Mouse (Mus musculus) CH12.LX (cell line): ENCODE results near the gene Alg1. TPM values are rescaled to one million over a fixed set of nuclear protein-coding genes. Genes with fewer than 3 reads are reported as not detected.

ENCODE experiments used
- DNase-seq: peaks from one replicate; pipeline ENCODE4 v3.0.0-alpha.2; 2013; ENCODE audit errors: extremely low read depth
- H3K27ac ChIP-seq: 2 replicates; pipeline ENCODE4 v1.5.1; 2012; ENCODE audit warnings: low read depth, mild to moderate bottlenecking, control low read depth, moderate library complexity; ENCODE audit not compliant: insufficient read depth
- H3K27me3 ChIP-seq: replicated peaks from 2 replicates; pipeline ENCODE3; 2012; ENCODE audit warnings: inconsistent platforms
- H3K36me3 ChIP-seq, 2 experiments: replicated peaks in 1 of 2; 2 replicates each; pipeline versions ENCODE3 to v1.6.1; 2012; ENCODE audit warnings: inconsistent platforms in 1 of 2, low read length in 1 of 2, mild to moderate bottlenecking in 1 of 2, mixed read lengths in 1 of 2, moderate library complexity in 1 of 2; ENCODE audit not compliant: control insufficient read depth in 1 of 2, insufficient read depth in 1 of 2
- H3K4me1 ChIP-seq, 2 experiments: 2 replicates each; pipeline ENCODE4 v1.6.1; 2012; ENCODE audit warnings: inconsistent platforms in 1 of 2, moderate library complexity in 1 of 2; ENCODE audit not compliant: insufficient read depth in 2 of 2, control insufficient read depth in 1 of 2
- H3K4me2 ChIP-seq: 2 replicates; pipeline ENCODE4 v1.6.1; 2012; ENCODE audit warnings: low read depth, mild to moderate bottlenecking, control low read depth; ENCODE audit not compliant: poor library complexity, insufficient read depth, severe bottlenecking
- H3K4me3 ChIP-seq, 3 experiments: fragments of 150-350 bp in 1 of 3; sonication (generic) in 1 of 3; replicated peaks in 1 of 3; 2 replicates each; pipeline versions ENCODE3 to v1.5.1; 2011 to 2012; ENCODE audit warnings: low read depth in 2 of 3, low read length in 2 of 3, mild to moderate bottlenecking in 2 of 3, moderate library complexity in 2 of 3, control low read depth in 1 of 3, improper control_type of control experiment in 1 of 3, inconsistent platforms in 1 of 3, mixed read lengths in 1 of 3; ENCODE audit not compliant: poor library complexity in 1 of 3
- H3K79me2 ChIP-seq: replicated peaks from 2 replicates; pipeline ENCODE4 v1.6.1; 2012; ENCODE audit warnings: mild to moderate bottlenecking, moderate library complexity; ENCODE audit not compliant: control insufficient read depth, poor library complexity, insufficient read depth, severe bottlenecking; ENCODE audit errors: extremely low read depth
- H3K9ac ChIP-seq: 2 replicates; pipeline ENCODE4 v1.6.1; 2012; ENCODE audit warnings: low read depth, mild to moderate bottlenecking, control low read depth, moderate library complexity; ENCODE audit not compliant: insufficient read depth
- H3K9me3 ChIP-seq: replicated peaks from 2 replicates; pipeline ENCODE3; 2012; ENCODE audit warnings: low read length, inconsistent platforms, mixed read lengths
- BHLHE40 ChIP-seq: IDR thresholded peaks from 2 replicates; pipeline ENCODE4 v1.6.1; 2011; ENCODE audit warnings: mild to moderate bottlenecking, low read depth, low read length, improper control_type of control experiment
- CHD1 ChIP-seq: IDR thresholded peaks from 2 replicates; pipeline ENCODE4 v1.6.1; 2012; ENCODE audit warnings: low read depth, low read length, improper control_type of control experiment, inconsistent platforms
- CHD2 ChIP-seq: IDR thresholded peaks from 2 replicates; pipeline ENCODE4 v1.6.1; 2011; ENCODE audit warnings: low read length, improper control_type of control experiment
- E2F4 ChIP-seq: IDR thresholded peaks from 2 replicates; pipeline ENCODE4 v1.6.1; 2011; ENCODE audit warnings: low read depth, low read length, improper control_type of control experiment; ENCODE audit not compliant: insufficient replicate concordance
- EP300 ChIP-seq: IDR thresholded peaks from 2 replicates; pipeline ENCODE4 v1.6.1; 2011; ENCODE audit warnings: low read length, improper control_type of control experiment
- GABPA ChIP-seq: IDR thresholded peaks from 2 replicates; pipeline ENCODE4 v1.6.1; 2012; ENCODE audit warnings: low read depth, low read length, improper control_type of control experiment, inconsistent platforms; ENCODE audit not compliant: insufficient replicate concordance
- IRF4 ChIP-seq: IDR thresholded peaks from 2 replicates; pipeline ENCODE4 v1.6.1; 2014; ENCODE audit warnings: low read depth, mild to moderate bottlenecking, inconsistent platforms, low read length, improper control_type of control experiment
- KAT2A ChIP-seq: IDR thresholded peaks from 2 replicates; pipeline ENCODE4 v1.6.1; 2012; ENCODE audit warnings: low read length, improper control_type of control experiment, inconsistent platforms; ENCODE audit not compliant: insufficient replicate concordance
- MAX ChIP-seq: IDR thresholded peaks from 2 replicates; pipeline ENCODE4 v1.6.1; 2011; ENCODE audit warnings: low read length, improper control_type of control experiment
- MAZ ChIP-seq: IDR thresholded peaks from 2 replicates; pipeline ENCODE4 v1.6.1; 2012; ENCODE audit warnings: low read depth, mild to moderate bottlenecking, inconsistent platforms, low read length, improper control_type of control experiment, moderate library complexity
- MYC ChIP-seq: IDR thresholded peaks from 2 replicates; pipeline ENCODE4 v1.6.1; 2011; ENCODE audit warnings: low read depth, mild to moderate bottlenecking, improper control_type of control experiment, low read length
- NELFE ChIP-seq: IDR thresholded peaks from 2 replicates; pipeline ENCODE4 v1.6.1; 2011; ENCODE audit warnings: low read depth, low read length, improper control_type of control experiment
- NRF1 ChIP-seq: IDR thresholded peaks from 2 replicates; pipeline ENCODE4 v1.6.1; 2014; ENCODE audit warnings: low read depth, mild to moderate bottlenecking, inconsistent platforms, low read length, improper control_type of control experiment, moderate library complexity
- PAX5 ChIP-seq: IDR thresholded peaks from 2 replicates; pipeline ENCODE4 v1.6.1; 2012; ENCODE audit warnings: low read length, inconsistent platforms, mixed read lengths
- POLR2A ChIP-seq: IDR thresholded peaks from 2 replicates; pipeline ENCODE4 v1.6.1; 2011; ENCODE audit warnings: low read depth, mild to moderate bottlenecking, improper control_type of control experiment, low read length
- RAD21 ChIP-seq: IDR thresholded peaks from 2 replicates; pipeline ENCODE4 v1.6.1; 2011; ENCODE audit warnings: low read depth, mild to moderate bottlenecking, low read length, improper control_type of control experiment, moderate library complexity
- RCOR1 ChIP-seq: conservative IDR thresholded peaks from 2 replicates; pipeline ENCODE4 v1.6.1; 2012; ENCODE audit warnings: low read depth, mild to moderate bottlenecking, inconsistent platforms, low read length, improper control_type of control experiment
- SIN3A ChIP-seq: IDR thresholded peaks from 2 replicates; pipeline ENCODE4 v1.6.1; 2012; ENCODE audit warnings: low read length, improper control_type of control experiment, inconsistent platforms
- SMC3 ChIP-seq: IDR thresholded peaks from 2 replicates; pipeline ENCODE4 v1.6.1; 2011; ENCODE audit warnings: low read depth, low read length, improper control_type of control experiment
- TBP ChIP-seq: conservative IDR thresholded peaks from 2 replicates; pipeline ENCODE4 v1.6.1; 2011; ENCODE audit warnings: low read depth, low read length, improper control_type of control experiment
- UBTF ChIP-seq: IDR thresholded peaks from 2 replicates; pipeline ENCODE4 v1.6.1; 2012; ENCODE audit warnings: low read depth, mild to moderate bottlenecking, inconsistent platforms, low read length, improper control_type of control experiment, moderate library complexity
- USF1 ChIP-seq: IDR thresholded peaks from 2 replicates; pipeline ENCODE4 v1.6.1; 2014; ENCODE audit warnings: low read depth, mild to moderate bottlenecking, inconsistent platforms, low read length, improper control_type of control experiment
- USF2 ChIP-seq: conservative IDR thresholded peaks from 2 replicates; pipeline ENCODE4 v1.6.1; 2011; ENCODE audit warnings: low read depth, low read length, improper control_type of control experiment
- ZC3H11A ChIP-seq: IDR thresholded peaks from 2 replicates; pipeline ENCODE4 v1.6.1; 2012; ENCODE audit warnings: low read depth, mild to moderate bottlenecking, inconsistent platforms, low read length, improper control_type of control experiment
- ZKSCAN1 ChIP-seq: IDR thresholded peaks from 2 replicates; pipeline ENCODE4 v1.6.1; 2012; ENCODE audit warnings: low read depth, inconsistent platforms, low read length, improper control_type of control experiment, borderline replicate concordance
- ZMIZ1 ChIP-seq: IDR thresholded peaks from 2 replicates; pipeline ENCODE4 v1.6.1; 2012; ENCODE audit warnings: low read depth, mild to moderate bottlenecking, inconsistent platforms, low read length, improper control_type of control experiment
- ZNF384 ChIP-seq: IDR thresholded peaks from 2 replicates; pipeline ENCODE4 v1.6.1; 2012; ENCODE audit warnings: low read depth, low read length, improper control_type of control experiment, inconsistent platforms
- dilution Hi-C: fragments of 300-500 bp; cut with MboI; formaldehyde crosslinking; loops from 2 replicates; pipeline ENCODE4 v1.14.3; 2020; ENCODE audit warnings: low sequenced_read_pairs; ENCODE audit not compliant: extremely low pct_unique_long_range_greater_than_20kb, extremely low pct_ligation_motif_present
- in situ Hi-C: fragments of 300-500 bp; cut with MboI; formaldehyde crosslinking; loops from 3 replicates; pipeline ENCODE4 v1.14.3; 2019; ENCODE audit warnings: low sequenced_read_pairs, low pct_ligation_motif_present, low pct_unique_long_range_greater_than_20kb, mixed read lengths
- polyA plus RNA-seq: library from polyadenylated mRNA; unstranded; fragments of >175 nt; gene quantifications from 2 replicates; pipeline ENCODE4 v1.2.1, GENCODE M21; 2012; ENCODE audit warnings: low read depth; ENCODE audit not compliant: insufficient read length
- total RNA-seq, 2 experiments: library from RNA; depleted of rRNA; stranded (reverse); fragments of 300-350 nt in 1 of 2; fragments of >200 nt in 1 of 2; gene quantifications; 2 replicates each; pipeline ENCODE4 v1.2.3; 2012 to 2014

Gene Alg1
- total and polyA plus RNA-seq, 3 experiments, result 55.7 to 65.7 (median 63.5) TPM

DNA sequence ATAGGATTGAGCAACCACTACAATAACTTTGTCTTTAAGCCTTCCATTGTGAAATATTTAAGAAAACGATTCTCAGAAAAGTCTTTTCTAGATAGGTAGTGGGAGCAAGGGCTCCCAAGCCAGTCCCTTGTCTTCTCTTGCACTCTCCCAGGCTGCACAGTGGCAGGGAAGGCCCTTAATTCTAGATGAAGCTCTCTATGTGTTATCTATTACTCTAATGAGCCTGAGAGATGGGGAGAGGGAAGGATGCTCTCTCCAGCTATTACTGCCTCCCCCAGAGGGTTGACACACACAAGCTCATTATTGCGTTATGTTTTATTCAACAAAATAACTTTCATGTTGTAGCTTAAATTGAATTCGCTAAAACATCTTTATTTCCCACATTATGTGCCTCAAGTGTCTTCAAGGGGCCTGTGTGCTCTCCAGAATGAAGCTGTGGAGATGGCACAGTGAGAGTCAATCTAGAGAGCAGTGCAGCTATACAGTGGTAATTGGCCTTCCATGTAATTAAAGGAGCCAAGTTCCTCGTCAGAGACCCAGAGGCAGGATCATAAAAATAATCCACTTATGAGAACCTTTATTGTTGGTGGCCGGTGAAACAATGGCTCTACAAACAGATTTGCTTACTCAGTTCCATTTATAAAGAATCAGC is 46.3 kb downstream of the Alg1 start:
- Histone ChIP-seq H3K9me3 (no peaks in the 10 kb centered on the region), H3K36me3 (no peaks in the 10 kb centered on the region), H3K27ac (no peak overlapping the region), H3K4me2 (no peak overlapping the region), H3K79me2 (no peaks in the 10 kb centered on the region), H3K27me3 (peaks cover 70% of the 10 kb centered on the region), H3K9ac (no peak overlapping the region), H3K4me1 (no peaks in the 10 kb centered on the region), H3K4me3 (no peak overlapping the region)
- no peak for TF ChIP-seq ZMIZ1
- TF ChIP-seq GABPA, result no peak
- no peak for TF ChIP-seq NRF1
- no peak for TF ChIP-seq ZC3H11A
- TF ChIP-seq UBTF, result no peak
- TF ChIP-seq POLR2A, result no peak
- TF ChIP-seq RAD21, result no peak
- no peak for TF ChIP-seq EP300
- TF ChIP-seq MAX, result no peak
- no peak for TF ChIP-seq KAT2A
- TF ChIP-seq BHLHE40, result no peak
- no peak for TF ChIP-seq IRF4
- no peak for TF ChIP-seq MAZ
- no peak for TF ChIP-seq CHD2
- TF ChIP-seq E2F4, result no peak
- TF ChIP-seq ZKSCAN1, result no peak
- TF ChIP-seq RCOR1, result no peak
- TF ChIP-seq CHD1, result no peak
- TF ChIP-seq MYC, result no peak
- in situ Hi-C loops, result no loop called here
- no peak for DNase-seq
- dilution Hi-C loops, result no loop called here

DNA sequence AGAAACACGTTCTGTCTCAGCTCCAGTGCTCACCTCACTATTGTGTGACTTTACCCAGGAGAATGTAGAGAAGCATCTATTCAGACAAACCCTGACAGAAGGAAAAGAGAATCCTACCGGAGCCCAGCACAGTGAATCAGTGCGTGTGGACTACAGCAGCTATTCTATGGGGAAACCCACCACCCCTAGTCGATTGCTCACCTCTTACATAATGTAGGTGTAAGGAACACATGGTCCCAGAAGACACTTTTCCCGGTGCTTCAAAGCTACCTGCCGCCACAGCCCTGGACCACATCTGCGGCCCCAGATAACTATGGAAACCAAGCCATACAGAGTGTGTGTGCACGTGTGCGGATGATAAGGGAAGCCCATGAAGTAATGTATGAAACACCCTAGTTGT is 49.3 kb downstream of the Alg1 start:
- H3K4me1 ChIP-seq, result no peaks in the 10 kb centered on the region
- TF ChIP-seq NRF1, result no peak
- TF ChIP-seq BHLHE40, result no peak
- TF ChIP-seq MYC, result no peak
- TF ChIP-seq MAZ, result no peak
- TF ChIP-seq USF2, result no peak
- TF ChIP-seq USF1, result no peak
- no peak for TF ChIP-seq SMC3
- no peak for TF ChIP-seq EP300
- TF ChIP-seq POLR2A, result no peak
- no peak for TF ChIP-seq SIN3A
- no peak for TF ChIP-seq RCOR1
- no peak for TF ChIP-seq ZNF384
- no peak for TF ChIP-seq NELFE
- TF ChIP-seq CHD2, result no peak
- no peak for TF ChIP-seq PAX5
- TF ChIP-seq TBP, result no peak
- dilution Hi-C loops, result no loop called here
- no peak overlapping the region for H3K27ac ChIP-seq
- no peaks in the 10 kb centered on the region for H3K9me3 ChIP-seq
- DNase-seq, result no peak
- H3K4me2 ChIP-seq, result no peak overlapping the region
- no peak overlapping the region for H3K9ac ChIP-seq
- H3K36me3 ChIP-seq, result no peaks in the 10 kb centered on the region
- no peak overlapping the region for H3K4me3 ChIP-seq
- no peaks in the 10 kb centered on the region for H3K79me2 ChIP-seq
- in situ Hi-C loops, result no loop called here
- H3K27me3 ChIP-seq, result peaks cover 69% of the 10 kb centered on the region
